Mouse (Mus musculus) embryonic fibroblast, embryonic 13.5 days (primary cell): ENCODE measurements around the gene Foxo4.

Source experiments
- CTCF ChIP-seq: IDR thresholded peaks from 2 replicates; pipeline ENCODE4 v1.5.1; 2011; ENCODE audit warnings: mild to moderate bottlenecking, control low read depth, low read length, moderate library complexity, borderline replicate concordance; ENCODE audit not compliant: insufficient read depth
- POLR2A ChIP-seq: IDR thresholded peaks from 2 replicates; pipeline ENCODE4 v1.6.1; 2011; ENCODE audit warnings: low read depth, mild to moderate bottlenecking, control low read depth, low read length, moderate library complexity

DNA sequence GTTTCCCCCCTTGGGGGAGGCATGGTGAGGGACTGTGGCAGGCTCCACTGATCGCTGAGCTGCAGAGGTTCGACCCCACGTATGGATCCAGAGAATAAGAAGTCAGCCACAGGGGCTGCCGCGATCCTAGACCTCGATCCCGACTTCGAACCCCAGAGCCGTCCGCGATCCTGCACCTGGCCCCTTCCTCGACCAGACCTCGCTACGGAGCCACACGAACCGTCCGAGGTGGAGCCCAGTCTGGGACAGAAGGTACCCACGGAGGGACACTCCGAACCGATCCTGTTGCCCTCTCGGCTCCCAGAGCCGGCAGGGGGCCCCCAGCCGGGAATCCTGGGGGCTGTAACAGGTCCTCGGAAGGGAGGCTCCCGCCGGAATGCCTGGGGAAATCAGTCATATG lies 412 bp downstream of the Foxo4 start:
- TF ChIP-seq CTCF = no peak
- no peak for TF ChIP-seq POLR2A
